Mouse (Mus musculus) E14TG2a.4 (cell line): Measurements from ENCODE around the gene Stat4.

Experiments used
- CTCF ChIP-seq: conservative IDR thresholded peaks from 2 replicates; pipeline ENCODE4 v1.5.1; 2014; ENCODE audit warnings: low read length
- POU5F1 ChIP-seq: IDR thresholded peaks from 2 replicates; pipeline ENCODE4 v1.6.1; 2014; ENCODE audit warnings: low read length, borderline replicate concordance

DNA sequence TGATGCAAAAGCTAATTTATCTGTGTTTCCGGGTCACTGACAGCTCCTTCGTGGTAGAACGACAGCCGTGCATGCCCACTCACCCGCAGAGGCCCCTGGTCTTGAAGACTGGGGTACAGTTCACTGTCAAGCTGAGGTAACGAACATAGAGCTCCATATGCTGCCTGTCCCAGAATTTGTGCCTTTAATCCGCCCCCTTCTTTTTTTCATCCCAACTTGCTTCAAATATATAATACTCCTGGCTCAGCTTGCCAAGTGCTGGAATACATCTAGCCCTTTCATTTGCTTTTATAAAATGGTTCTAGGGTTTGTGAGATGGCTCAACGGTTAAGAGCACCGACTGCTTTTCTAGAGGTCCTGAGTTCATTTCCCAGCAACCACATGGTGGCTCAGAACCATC is 153.6 kb downstream of the Stat4 start:
- TF ChIP-seq CTCF (no peak), POU5F1 (no peak)
